Comparison of ENCODE assay signal across 24 mouse cellular contexts in genomic region chr10:19886249-19886648, GRCm38 (mm10). TPM values are rescaled to one million over a fixed set of nuclear protein-coding genes. Genes with fewer than 3 reads are reported as not detected.
A peak's percentile ranks its signal among the peaks of the same experiment; 100 is the strongest.
DNase-seq lines count a peak whose midpoint lies in the region; ATAC-seq and TF ChIP-seq lines count a peak whose summit lies in the region.
"Had no signal": no experiment of that assay in that cellular context is flagged by ENCODE, and none has a peak within 500 bp of the region (broad histone marks: within the 10 kb centered on the region; RNA-seq: fewer than 3 reads in every experiment).

No protein-coding gene starts in this region.

- H3K4me3 ChIP-seq in lung, adult 2 months (replicated peaks; ENCODE audit: extremely low read depth, low read depth, low read length), result no peak overlapping the region
- H3K4me3 ChIP-seq: embryonic facial prominence, embryonic 12.5 days; heart, adult 2 months; hindbrain, embryonic 12.5 days; liver, embryonic 15.5 days; midbrain, embryonic 12.5 days had no signal

- peak; percentile 14 for DNase-seq in 416B (ENCODE audit: low read depth)
- DNase-seq in c-Kit-positive CD71-positive TER-119-positive erythroid progenitor cells, embryonic 14.5 days (ENCODE audit: low spot score), result peak; percentile 15
- DNase-seq in retina, postnatal 1 day, result no peak
- DNase-seq in lung, adult 2 months, result no peak
- no peak for DNase-seq in cerebellum, adult 8-10 months
- DNase-seq: adrenal gland, adult 8-10 months; B cell, adult 2 months; cerebellum, adult 9-10 months; forebrain, postnatal 0 days; gastrocnemius, postnatal 14 days; heart, adult 2 months; kidney, adult 8-10 months; kidney, postnatal 36 days; layer of hippocampus, postnatal 36 days; right cerebral cortex, postnatal 14 days had no signal

- no peak for TF ChIP-seq POLR2A in lung, adult 2 months (IDR thresholded peaks at IDR 0.05; ENCODE audit: borderline replicate concordance, extremely low read depth, low read depth, low read length)

- 59% methylated on average over 3 of the region's 3 CpGs for WGBS in lung, adult 2 months

- peak; percentile 72 for ATAC-seq in CD4-positive, CD25-positive, alpha-beta regulatory T cell, adult 4 months
- ATAC-seq in megakaryocyte, adult 5-6 weeks (ENCODE audit: poor library complexity, severe bottlenecking), result 0 out of 2 replicates have a peak, but pooled peaks have one; percentile 54
- ATAC-seq: forebrain, postnatal 0 days; lung, postnatal 0 days; Patski had no signal

- no peaks in the 10 kb centered on the region for H3K4me1 ChIP-seq in lung, adult 2 months (ENCODE audit: control insufficient read depth, insufficient read depth, low read length)
- H3K4me1 ChIP-seq: embryonic facial prominence, embryonic 12.5 days; hindbrain, embryonic 12.5 days; midbrain, embryonic 12.5 days had no signal

- TF ChIP-seq CTCF in lung, adult 2 months (IDR thresholded peaks at IDR 0.05; ENCODE audit: insufficient read depth, low read length), result no peak

RNA-seq across cellular contexts. Expression of gene Pex7, which starts 21.2 kb away (rescaled TPM):
- polyA plus RNA-seq in CD4-positive, CD25-positive, alpha-beta regulatory T cell, adult 4 months (2017; shearing (Covaris generic)), result 1 to 10 TPM; 3.0 to 5.1 TPM
- 36.0 and 47.6 TPM in 2 replicates for total RNA-seq in megakaryocyte, adult 5-6 weeks (2015)
- total RNA-seq in megakaryocyte, adult 5-6 weeks (2017), result 13.5 and 19.5 TPM in 2 replicates
- 24.9 and 36.7 TPM in 2 replicates for polyA plus RNA-seq in lung, adult 2 months (2012; rRNA removed)

RNA-seq across cellular contexts. Expression of gene Slc35d3, which starts 35.0 kb away (rescaled TPM):
- not detected for polyA plus RNA-seq in CD4-positive, CD25-positive, alpha-beta regulatory T cell, adult 4 months (2017; shearing (Covaris generic))
- total RNA-seq in megakaryocyte, adult 5-6 weeks (2015), result not detected in 2 replicates
- total RNA-seq in megakaryocyte, adult 5-6 weeks (2017), result 0.07 and 0.24 TPM in 2 replicates
- 0.95 and 1.6 TPM in 2 replicates for polyA plus RNA-seq in lung, adult 2 months (2012; rRNA removed)
- total RNA-seq: gastrocnemius, postnatal 14 days; heart, adult 2 months; heart, postnatal 25 days had no signal
- polyA plus RNA-seq: Patski had no signal

RNA-seq across cellular contexts. Expression of gene Map3k5, which starts 48.0 kb away (rescaled TPM):
- polyA plus RNA-seq in CD4-positive, CD25-positive, alpha-beta regulatory T cell, adult 4 months (2017; shearing (Covaris generic)), result 10 to 100 TPM; 13.6 to 14.5 TPM
- total RNA-seq in megakaryocyte, adult 5-6 weeks (2015), result 25.4 and 37.0 TPM in 2 replicates
- 36.7 and 42.4 TPM in 2 replicates for total RNA-seq in megakaryocyte, adult 5-6 weeks (2017)
- 6.4 and 9.5 TPM in 2 replicates for polyA plus RNA-seq in lung, adult 2 months (2012; rRNA removed)

Comparison
In these comparisons a context has a peak if more than half of its experiments do, and no peak if none do; other contexts are left out.
1. DNase-seq: peak in 416B (single experiment) and c-Kit-positive CD71-positive TER-119-positive erythroid progenitor cells, embryonic 14.5 days (single experiment); none in retina, postnatal 1 day (single experiment), lung, adult 2 months (single experiment) and cerebellum, adult 8-10 months (single experiment).